Mouse (Mus musculus): Measurements from ENCODE around the gene Il12rb2.

DNA sequence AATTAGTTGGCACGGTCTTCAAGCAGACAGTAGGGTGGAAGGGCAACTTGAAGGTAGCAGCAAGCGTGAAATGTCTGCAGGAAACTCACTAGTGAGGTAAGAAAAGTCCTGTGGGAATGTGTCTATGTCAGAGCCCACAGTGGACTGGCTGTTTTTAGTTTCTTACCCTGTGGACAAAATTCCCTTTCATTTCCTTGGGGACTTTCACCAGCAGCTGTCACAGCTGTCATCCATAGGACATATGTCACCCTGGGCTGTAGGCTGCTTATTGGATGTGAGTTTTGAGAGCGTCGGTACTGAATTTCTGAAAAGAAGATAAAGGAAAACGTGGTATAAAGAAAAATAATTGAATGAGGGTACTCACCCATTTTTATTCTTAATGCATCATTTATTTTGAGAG is 77.2 kb downstream of the Il12rb2 start:
- TF ChIP-seq POLR2A (IDR thresholded peaks at IDR 0.05; ENCODE audit: borderline replicate concordance, control insufficient read depth, low read depth, low read length) (no peak), CTCF (IDR thresholded peaks at IDR 0.05; ENCODE audit: control insufficient read depth, insufficient read depth, low read length) (no peak)

Data from bone marrow, adult 2 months (tissue).